Mouse (Mus musculus) C2C12 (cell line): Measurements from ENCODE around the gene Rtn4r. TPM values are rescaled to one million over a fixed set of nuclear protein-coding genes. Genes with fewer than 3 reads are reported as not detected.

ENCODE experiments used
- H3K27me3 ChIP-seq: one replicate; pipeline ENCODE4 v1.6.1; 2011; ENCODE audit not compliant: control insufficient read depth, insufficient read depth, insufficient read length
- H3K36me3 ChIP-seq: one replicate; pipeline ENCODE4 v1.6.1; 2011; ENCODE audit not compliant: control insufficient read depth, insufficient read depth
- H3K4me3 ChIP-seq: one replicate; pipeline ENCODE4 v1.5.1; 2011; ENCODE audit warnings: mild to moderate bottlenecking, control low read depth; ENCODE audit not compliant: poor library complexity, insufficient read depth, severe bottlenecking
- H3K79me2 ChIP-seq: one replicate; pipeline ENCODE4 v1.6.1; 2011; ENCODE audit not compliant: control insufficient read depth, insufficient read depth
- H3K79me3 ChIP-seq: one replicate; pipeline ENCODE4 v1.6.1; 2011; ENCODE audit warnings: low read depth, control low read depth
- H3ac ChIP-seq: one replicate; pipeline ENCODE3; 2011; ENCODE audit warnings: low read depth; ENCODE audit not compliant: control insufficient read depth, insufficient read length
- CEBPB ChIP-seq: IDR thresholded peaks from one replicate; pipeline ENCODE4 v1.6.1; 2011; ENCODE audit warnings: low read depth, mild to moderate bottlenecking, control low read depth, moderate library complexity
- CTCF ChIP-seq: IDR thresholded peaks from one replicate; pipeline ENCODE4 v1.5.1; 2011; ENCODE audit not compliant: control insufficient read depth, insufficient read depth, insufficient read length
- FOSL1 ChIP-seq: IDR thresholded peaks from one replicate; pipeline ENCODE4 v1.8.0; 2011; ENCODE audit warnings: mild to moderate bottlenecking, low read length; ENCODE audit not compliant: poor library complexity, insufficient read depth, severe bottlenecking
- MAX ChIP-seq: IDR thresholded peaks from one replicate; pipeline ENCODE4 v1.6.1; 2011; ENCODE audit warnings: mild to moderate bottlenecking, control low read depth
- MYOD1 ChIP-seq: IDR thresholded peaks from one replicate; pipeline ENCODE4 v1.6.1; 2011; ENCODE audit warnings: low read depth; ENCODE audit not compliant: control insufficient read depth, insufficient read length
- MYOG ChIP-seq: IDR thresholded peaks from one replicate; pipeline ENCODE4 v1.6.1; 2011; ENCODE audit not compliant: control insufficient read depth, insufficient read length; ENCODE audit errors: extremely low read depth
- USF1 ChIP-seq: IDR thresholded peaks from one replicate; pipeline ENCODE4 v1.6.1; 2011; ENCODE audit warnings: low read depth, mild to moderate bottlenecking, control low read depth, moderate library complexity
- polyA plus RNA-seq: library from polyadenylated mRNA; unstranded; fragments of >200 nt; fragmentation: generic; extraction: Trizol; gene quantifications from one replicate; pipeline ENCODE4 v1.2.1, GENCODE M21; 2012; ENCODE audit warnings: missing spikeins

The Rtn4r gene
- polyA plus RNA-seq, 1 experiment: 0.11 TPM

- Histone ChIP-seq H3K79me2 (no peaks in the 10 kb centered on the region), H3K36me3 (no peaks in the 10 kb centered on the region), H3K27me3 (peaks cover 4% of the 10 kb centered on the region), H3ac (no peak overlapping the region), H3K79me3 (no peaks in the 10 kb centered on the region), H3K4me3 (no peak overlapping the region)
- TF ChIP-seq MYOD1: no peak
- TF ChIP-seq MAX: no peak
- TF ChIP-seq MYOG: no peak
- TF ChIP-seq CTCF: no peak
- TF ChIP-seq FOSL1: no peak
- TF ChIP-seq USF1: no peak
- TF ChIP-seq CEBPB: no peak
Observed at GRCm38 (mm10) chr16:18102816-18103215, 24.6 kb upstream of the Rtn4r start.

GRCm38 (mm10) chr16:18103366-18103765 lies 24.1 kb upstream of the Rtn4r start:
- Histone ChIP-seq H3K4me3 (no peak overlapping the region), H3K79me2 (no peaks in the 10 kb centered on the region), H3K79me3 (no peaks in the 10 kb centered on the region), H3K27me3 (peaks cover 4% of the 10 kb centered on the region), H3K36me3 (no peaks in the 10 kb centered on the region), H3ac (no peak overlapping the region)
- TF ChIP-seq FOSL1: no peak
- TF ChIP-seq CEBPB: no peak
- TF ChIP-seq MAX: no peak
- no peak for TF ChIP-seq USF1
- no peak for TF ChIP-seq CTCF
- TF ChIP-seq MYOG: no peak
- TF ChIP-seq MYOD1: no peak

DNA sequence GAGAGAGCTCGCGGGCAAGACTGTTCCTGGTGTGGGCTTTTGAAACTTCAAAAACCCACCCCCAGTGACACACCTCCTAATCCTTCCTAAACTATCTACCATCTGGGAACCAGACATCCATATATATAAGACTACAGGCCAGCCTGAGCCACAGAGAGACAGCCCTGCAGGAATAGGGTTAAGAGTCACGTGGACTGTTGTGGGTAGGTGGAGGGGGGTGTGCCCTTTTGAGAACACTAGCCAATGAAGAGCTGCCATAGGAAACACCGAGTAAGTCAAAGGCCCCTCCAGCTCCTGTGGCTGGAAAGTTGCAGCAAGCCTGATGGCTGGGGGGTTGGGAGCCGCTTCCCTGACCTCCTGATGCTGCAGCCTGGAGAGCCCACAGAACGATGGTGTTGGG lies 23.6 kb upstream of the Rtn4r start:
- no peaks in the 10 kb centered on the region for H3K79me3 ChIP-seq
- no peak for TF ChIP-seq MYOG
- no peak for TF ChIP-seq MYOD1
- no peak for TF ChIP-seq CEBPB
- TF ChIP-seq USF1: peak; percentile 31
- TF ChIP-seq MAX: no peak
- no peak overlapping the region for H3K4me3 ChIP-seq

GRCm38 (mm10) chr16:18108221-18108966 lies 19.0 kb upstream of the Rtn4r start:
- H3K36me3 ChIP-seq: no peaks in the 10 kb centered on the region
- H3ac ChIP-seq: no peak overlapping the region
- H3K79me3 ChIP-seq: no peaks in the 10 kb centered on the region
- TF ChIP-seq MYOG: no peak
- peak; percentile 82 for TF ChIP-seq CTCF
- TF ChIP-seq MAX: no peak
- TF ChIP-seq USF1: no peak
- TF ChIP-seq MYOD1: no peak
- TF ChIP-seq CEBPB: peak; percentile 91
- no peak for TF ChIP-seq FOSL1
- H3K27me3 ChIP-seq: peaks cover 4% of the 10 kb centered on the region
- H3K79me2 ChIP-seq: no peaks in the 10 kb centered on the region
- no peak overlapping the region for H3K4me3 ChIP-seq

More for the DNA sequence above, 23.6 kb upstream of the Rtn4r start:
- no peaks in the 10 kb centered on the region for H3K79me2 ChIP-seq
- H3K27me3 ChIP-seq: peaks cover 4% of the 10 kb centered on the region
- no peak overlapping the region for H3ac ChIP-seq
- no peaks in the 10 kb centered on the region for H3K36me3 ChIP-seq

- Histone ChIP-seq H3K79me2 (no peaks in the 10 kb centered on the region), H3ac (no peak overlapping the region), H3K4me3 (no peak overlapping the region), H3K36me3 (no peaks in the 10 kb centered on the region), H3K79me3 (no peaks in the 10 kb centered on the region), H3K27me3 (peaks cover 13% of the 10 kb centered on the region)
- TF ChIP-seq MYOG (no peak), FOSL1 (no peak), USF1 (no peak), CEBPB (no peak), MAX (no peak), MYOD1 (no peak), CTCF (no peak)
Observed at GRCm38 (mm10) chr16:18111042-18111441, 16.4 kb upstream of the Rtn4r start.
